Mouse (Mus musculus): ENCODE data around the gene Med27. TPM values are rescaled to one million over a fixed set of nuclear protein-coding genes. Genes with fewer than 3 reads are reported as not detected.

Gene Med27
- polyA plus RNA-seq, 1 experiment, result 33.3 TPM

GRCm38 (mm10) chr2:29481856-29482255 is 135.2 kb downstream of the Med27 start:
- H3K36me3 ChIP-seq (ENCODE audit: control insufficient read depth, insufficient read depth, low read length), result no peaks in the 10 kb centered on the region
- no peak overlapping the region for H3K4me3 ChIP-seq (ENCODE audit: low read depth, low read length)
- H3K27ac ChIP-seq (ENCODE audit: insufficient read depth, low read depth, low read length), result no peak overlapping the region
- WGBS, result 47% methylated on average over 8 of the region's 8 CpGs
- H3K27me3 ChIP-seq (ENCODE audit: control insufficient read depth, insufficient read depth, low read length), result no peaks in the 10 kb centered on the region
- TF ChIP-seq CTCF (IDR thresholded peaks at IDR 0.05; ENCODE audit: extremely low read depth, insufficient read length, insufficient replicate concordance, low read depth, low read length) (no peak), POLR2A (IDR thresholded peaks at IDR 0.05; ENCODE audit: low read depth, low read length) (no peak)
- H3K4me1 ChIP-seq (ENCODE audit: control insufficient read depth, insufficient read depth, insufficient read length, low read length), result peaks cover 36% of the 10 kb centered on the region

- Histone ChIP-seq H3K4me3 (ENCODE audit: low read depth, low read length) (no peak overlapping the region), H3K27me3 (ENCODE audit: control insufficient read depth, insufficient read depth, low read length) (no peaks in the 10 kb centered on the region), H3K4me1 (ENCODE audit: control insufficient read depth, insufficient read depth, insufficient read length, low read length) (peaks cover 36% of the 10 kb centered on the region), H3K36me3 (ENCODE audit: control insufficient read depth, insufficient read depth, low read length) (no peaks in the 10 kb centered on the region), H3K27ac (ENCODE audit: insufficient read depth, low read depth, low read length) (peak overlapping the region; percentile 78)
- WGBS, result 28% methylated on average over 9 of the region's 9 CpGs
- TF ChIP-seq CTCF (IDR thresholded peaks at IDR 0.05; ENCODE audit: extremely low read depth, insufficient read length, insufficient replicate concordance, low read depth, low read length) (no peak), POLR2A (IDR thresholded peaks at IDR 0.05; ENCODE audit: low read depth, low read length) (no peak)
These were observed 136.5 kb downstream of the Med27 start for GRCm38 (mm10) chr2:29482979-29483718.

- TF ChIP-seq POLR2A (IDR thresholded peaks at IDR 0.05; ENCODE audit: low read depth, low read length) (no peak), CTCF (IDR thresholded peaks at IDR 0.05; ENCODE audit: extremely low read depth, insufficient read length, insufficient replicate concordance, low read depth, low read length) (no peak)
- H3K4me1 ChIP-seq (ENCODE audit: control insufficient read depth, insufficient read depth, insufficient read length, low read length), result peaks cover 36% of the 10 kb centered on the region
- no peaks in the 10 kb centered on the region for H3K27me3 ChIP-seq (ENCODE audit: control insufficient read depth, insufficient read depth, low read length)
- 35% methylated on average over 2 of the region's 2 CpGs for whole genome bisulfite sequencing
- no peak overlapping the region for H3K4me3 ChIP-seq (ENCODE audit: low read depth, low read length)
- no peaks in the 10 kb centered on the region for H3K36me3 ChIP-seq (ENCODE audit: control insufficient read depth, insufficient read depth, low read length)
- H3K27ac ChIP-seq (ENCODE audit: insufficient read depth, low read depth, low read length), result no peak overlapping the region
These were observed 138.9 kb downstream of the Med27 start for GRCm38 (mm10) chr2:29485519-29485918.

- Histone ChIP-seq H3K27ac (ENCODE audit: insufficient read depth, low read depth, low read length) (no peak overlapping the region), H3K4me1 (ENCODE audit: control insufficient read depth, insufficient read depth, insufficient read length, low read length) (peaks cover 35% of the 10 kb centered on the region), H3K27me3 (ENCODE audit: control insufficient read depth, insufficient read depth, low read length) (no peaks in the 10 kb centered on the region), H3K4me3 (ENCODE audit: low read depth, low read length) (no peak overlapping the region), H3K36me3 (ENCODE audit: control insufficient read depth, insufficient read depth, low read length) (no peaks in the 10 kb centered on the region)
- 93% methylated on average over 7 of the region's 7 CpGs for WGBS
- no peak for TF ChIP-seq CTCF (IDR thresholded peaks at IDR 0.05; ENCODE audit: extremely low read depth, insufficient read length, insufficient replicate concordance, low read depth, low read length)
These were observed 139.9 kb downstream of the Med27 start for GRCm38 (mm10) chr2:29486491-29486890.

- Histone ChIP-seq H3K4me3 (ENCODE audit: low read depth, low read length) (no peak overlapping the region), H3K36me3 (ENCODE audit: control insufficient read depth, insufficient read depth, low read length) (no peaks in the 10 kb centered on the region), H3K27ac (ENCODE audit: insufficient read depth, low read depth, low read length) (no peak overlapping the region), H3K4me1 (ENCODE audit: control insufficient read depth, insufficient read depth, insufficient read length, low read length) (peaks cover 25% of the 10 kb centered on the region), H3K27me3 (ENCODE audit: control insufficient read depth, insufficient read depth, low read length) (no peaks in the 10 kb centered on the region)
- TF ChIP-seq POLR2A (IDR thresholded peaks at IDR 0.05; ENCODE audit: low read depth, low read length) (no peak), CTCF (IDR thresholded peaks at IDR 0.05; ENCODE audit: extremely low read depth, insufficient read length, insufficient replicate concordance, low read depth, low read length) (no peak)
- WGBS, result 72% methylated on average over 2 of the region's 2 CpGs
These were observed 141.0 kb downstream of the Med27 start for GRCm38 (mm10) chr2:29487652-29488051.

- 84% methylated on average over 13 of the region's 13 CpGs for WGBS
- H3K4me3 ChIP-seq (ENCODE audit: low read depth, low read length), result no peak overlapping the region
- TF ChIP-seq POLR2A (IDR thresholded peaks at IDR 0.05; ENCODE audit: low read depth, low read length) (no peak), CTCF (IDR thresholded peaks at IDR 0.05; ENCODE audit: extremely low read depth, insufficient read length, insufficient replicate concordance, low read depth, low read length) (no peak)
- no peaks in the 10 kb centered on the region for H3K36me3 ChIP-seq (ENCODE audit: control insufficient read depth, insufficient read depth, low read length)
- peaks cover 21% of the 10 kb centered on the region for H3K4me1 ChIP-seq (ENCODE audit: control insufficient read depth, insufficient read depth, insufficient read length, low read length)
- no peak overlapping the region for H3K27ac ChIP-seq (ENCODE audit: insufficient read depth, low read depth, low read length)
- no peaks in the 10 kb centered on the region for H3K27me3 ChIP-seq (ENCODE audit: control insufficient read depth, insufficient read depth, low read length)
These were observed 142.0 kb downstream of the Med27 start for GRCm38 (mm10) chr2:29488379-29489236.

GRCm38 (mm10) chr2:29491656-29492055 is 145.0 kb downstream of the Med27 start:
- TF ChIP-seq POLR2A (IDR thresholded peaks at IDR 0.05; ENCODE audit: low read depth, low read length), result no peak
- no peak for TF ChIP-seq CTCF (IDR thresholded peaks at IDR 0.05; ENCODE audit: extremely low read depth, insufficient read length, insufficient replicate concordance, low read depth, low read length)
- no peaks in the 10 kb centered on the region for H3K36me3 ChIP-seq (ENCODE audit: control insufficient read depth, insufficient read depth, low read length)
- H3K4me1 ChIP-seq (ENCODE audit: control insufficient read depth, insufficient read depth, insufficient read length, low read length), result no peaks in the 10 kb centered on the region
- no peak overlapping the region for H3K4me3 ChIP-seq (ENCODE audit: low read depth, low read length)
- no peaks in the 10 kb centered on the region for H3K27me3 ChIP-seq (ENCODE audit: control insufficient read depth, insufficient read depth, low read length)
- no peak overlapping the region for H3K27ac ChIP-seq (ENCODE audit: insufficient read depth, low read depth, low read length)
- 96% methylated on average over 6 of the region's 6 CpGs for WGBS
